Mouse (Mus musculus): ENCODE results near the gene Gipc3. TPM values are rescaled to one million over a fixed set of nuclear protein-coding genes. Genes with fewer than 3 reads are reported as not detected.

Gene Gipc3
- polyA plus RNA-seq, 1 experiment from 2014 or later: 0.07 TPM

DNA sequence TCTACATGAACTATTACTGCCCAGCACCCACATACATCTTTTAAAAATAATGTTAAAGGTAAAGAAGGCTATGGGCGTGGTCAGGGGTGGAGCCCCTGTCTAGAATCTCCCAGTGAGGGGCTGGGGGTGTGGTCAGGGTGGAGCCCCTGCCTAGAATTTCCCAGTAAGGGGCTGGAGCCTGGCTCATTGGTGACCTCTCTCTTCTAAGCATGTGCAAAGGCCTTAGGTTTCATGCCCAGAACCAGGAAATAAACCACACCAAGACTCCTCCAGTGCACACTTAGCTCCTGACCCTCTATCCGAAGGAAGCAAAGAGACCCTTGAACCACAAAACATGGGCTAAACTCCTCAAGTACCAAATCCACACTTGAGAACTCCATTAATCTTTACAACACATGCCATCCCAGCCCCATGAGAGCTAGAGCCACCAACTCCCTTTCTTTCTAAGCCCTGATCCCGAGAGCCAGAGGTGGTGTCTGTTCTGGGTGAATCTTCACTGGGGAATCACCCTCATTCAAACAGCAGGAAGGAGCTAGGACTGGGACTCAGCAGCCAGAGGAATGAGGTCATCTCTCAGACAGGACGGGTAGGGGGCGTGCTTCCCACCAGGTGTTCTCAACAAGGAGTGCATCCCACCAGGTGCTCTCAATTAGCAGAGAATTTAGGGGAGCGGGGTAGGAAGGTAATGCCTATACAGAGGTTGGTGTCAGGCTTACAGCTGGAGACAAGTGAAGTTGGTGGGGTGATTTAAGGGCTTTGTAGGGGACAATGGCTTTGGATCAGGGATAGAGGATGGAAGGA is 33.7 kb upstream of the Gipc3 start:
- no peak for DNase-seq (ENCODE audit: low spot score)
- H3K27ac ChIP-seq: peak overlapping the region; percentile 65

DNA sequence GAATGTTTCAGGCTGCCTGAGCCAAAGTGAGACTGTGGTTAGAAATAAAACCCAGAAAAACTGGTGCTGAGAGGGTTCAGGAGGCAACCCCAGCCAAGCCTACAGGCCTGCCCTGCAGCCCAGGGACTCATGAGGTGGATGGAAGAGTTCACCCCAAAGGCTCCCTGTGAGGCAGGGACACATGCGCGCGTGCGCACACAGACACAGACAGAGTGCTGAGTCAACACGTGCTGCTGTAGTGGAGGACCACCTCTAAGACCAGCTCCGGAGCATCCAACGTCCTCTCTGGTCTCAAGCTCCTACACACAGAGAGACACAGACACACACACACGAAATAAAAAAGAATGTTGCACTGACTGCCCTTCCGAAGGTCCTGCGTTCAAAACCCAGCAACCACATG is 32.3 kb upstream of the Gipc3 start:
- TF ChIP-seq CTCF (IDR thresholded peaks at IDR 0.05; ENCODE audit: low read depth): no peak
- WGBS: 95% methylated on average over 10 of the region's 10 CpGs
- Histone ChIP-seq H3K4me3 (replicated peaks; ENCODE audit: low read depth, low read length) (no peak overlapping the region), H3K27ac (no peak overlapping the region), H3K9ac (ENCODE audit: low read depth, low read length) (no peak overlapping the region), H3K4me2 (ENCODE audit: low read length) (no peak overlapping the region), H3K27me3 (ENCODE audit: insufficient read depth, low read length) (no peaks in the 10 kb centered on the region), H3K9me3 (replicated peaks; ENCODE audit: low read length) (no peaks in the 10 kb centered on the region), H3K36me3 (ENCODE audit: insufficient read depth, low read length) (peaks cover 32% of the 10 kb centered on the region), H3K4me1 (replicated peaks; ENCODE audit: insufficient read depth, low read length) (peaks cover 12% of the 10 kb centered on the region)
- ATAC-seq (replicated peaks; ENCODE audit: low FRiP score, low read depth) (no peak), DNase-seq (ENCODE audit: low spot score) (no peak)

More for the DNA sequence above, 33.7 kb upstream of the Gipc3 start:
- Histone ChIP-seq H3K9ac (ENCODE audit: low read depth, low read length) (peak overlapping the region; percentile 82; the same call in 1 of the 2 replicates), H3K9me3 (replicated peaks; ENCODE audit: low read length) (no peaks in the 10 kb centered on the region), H3K27me3 (ENCODE audit: insufficient read depth, low read length) (no peaks in the 10 kb centered on the region), H3K4me3 (replicated peaks; ENCODE audit: low read depth, low read length) (peak overlapping the region; percentile 77), H3K4me1 (replicated peaks; ENCODE audit: insufficient read depth, low read length) (peaks cover 12% of the 10 kb centered on the region), H3K36me3 (ENCODE audit: insufficient read depth, low read length) (peaks cover 18% of the 10 kb centered on the region; the same call in 1 of the 2 replicates), H3K4me2 (ENCODE audit: low read length) (peak overlapping the region; percentile 82)
- TF ChIP-seq CTCF (IDR thresholded peaks at IDR 0.05; ENCODE audit: low read depth): peak; percentile 34
- 29% methylated on average over 6 of the region's 6 CpGs for WGBS
- ATAC-seq (replicated peaks; ENCODE audit: low FRiP score, low read depth): no peak

DNA sequence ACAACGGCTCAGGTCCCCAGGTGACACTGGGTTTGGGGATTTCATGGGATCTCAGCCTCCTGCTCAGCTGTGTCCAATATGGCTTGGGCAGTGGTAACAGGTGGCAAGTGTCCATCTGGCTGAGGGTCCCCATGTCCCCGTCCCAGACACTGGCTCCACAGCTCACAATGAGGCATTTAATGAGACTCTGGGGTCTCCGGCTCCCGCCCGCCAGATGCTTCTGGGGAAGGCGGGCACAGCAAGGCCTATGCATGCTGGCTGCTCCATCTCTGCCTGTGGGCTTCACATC is 24.1 kb upstream of the Gipc3 start:
- Histone ChIP-seq H3K4me1 (replicated peaks; ENCODE audit: insufficient read depth, low read length) (peaks cover 18% of the 10 kb centered on the region), H3K4me2 (ENCODE audit: low read length) (no peak overlapping the region), H3K9me3 (replicated peaks; ENCODE audit: low read length) (no peaks in the 10 kb centered on the region), H3K4me3 (replicated peaks; ENCODE audit: low read depth, low read length) (no peak overlapping the region), H3K9ac (ENCODE audit: low read depth, low read length) (no peak overlapping the region), H3K36me3 (ENCODE audit: insufficient read depth, low read length) (peaks cover 50% of the 10 kb centered on the region), H3K27me3 (ENCODE audit: insufficient read depth, low read length) (no peaks in the 10 kb centered on the region), H3K27ac (no peak overlapping the region)
- 85% methylated on average over 6 of the region's 6 CpGs for WGBS
- no peak for ATAC-seq (replicated peaks; ENCODE audit: low FRiP score, low read depth)
- DNase-seq (ENCODE audit: low spot score): no peak
- no peak for TF ChIP-seq CTCF (IDR thresholded peaks at IDR 0.05; ENCODE audit: low read depth)

DNA sequence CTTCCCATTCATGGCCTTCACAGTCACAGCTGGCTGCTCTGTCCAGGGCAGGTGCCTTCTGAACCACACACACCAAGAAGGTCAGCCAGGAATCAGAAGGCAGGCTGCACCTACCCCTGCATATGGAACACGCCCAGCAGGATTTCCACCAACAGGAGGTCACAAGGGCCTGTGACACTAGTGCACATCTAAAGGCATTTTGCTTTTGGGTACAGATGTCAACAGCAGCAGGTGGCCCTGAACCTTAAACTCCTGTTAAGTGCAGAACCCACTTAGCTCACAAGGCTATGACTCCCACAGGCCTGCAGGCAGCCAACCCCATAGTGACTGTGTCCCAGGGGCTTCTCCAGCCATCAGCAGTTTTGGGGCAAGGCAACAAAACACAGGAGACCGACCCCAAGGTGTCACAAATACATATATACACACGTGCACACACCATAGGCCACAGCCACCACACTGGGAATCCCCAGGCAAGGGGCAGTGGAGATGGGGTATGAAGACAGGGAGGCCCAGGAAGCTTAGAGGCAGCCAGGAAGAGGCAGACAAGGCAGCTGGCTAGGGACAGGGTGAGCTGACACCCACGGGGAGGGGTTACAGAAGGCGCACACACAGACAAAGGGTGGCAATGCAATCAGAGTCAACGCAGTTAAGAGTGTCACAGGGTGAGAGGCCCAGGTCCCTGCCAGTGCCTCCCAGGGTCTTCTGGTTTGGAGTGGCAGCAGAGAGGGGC is 23.6 kb upstream of the Gipc3 start:
- ATAC-seq (replicated peaks; ENCODE audit: low FRiP score, low read depth): peak; percentile 19; the same call in 1 of the 2 replicates
- WGBS: 72% methylated on average over 6 of the region's 6 CpGs
- DNase-seq (ENCODE audit: low spot score): no peak
- no peak overlapping the region for H3K9ac ChIP-seq (ENCODE audit: low read depth, low read length)
- TF ChIP-seq CTCF (IDR thresholded peaks at IDR 0.05; ENCODE audit: low read depth): no peak
- H3K27ac ChIP-seq: no peak overlapping the region
- H3K36me3 ChIP-seq (ENCODE audit: insufficient read depth, low read length): peaks cover 49% of the 10 kb centered on the region
- H3K9me3 ChIP-seq (replicated peaks; ENCODE audit: low read length): no peaks in the 10 kb centered on the region
- no peak overlapping the region for H3K4me3 ChIP-seq (replicated peaks; ENCODE audit: low read depth, low read length)
- peaks cover 18% of the 10 kb centered on the region for H3K4me1 ChIP-seq (replicated peaks; ENCODE audit: insufficient read depth, low read length)
- H3K4me2 ChIP-seq (ENCODE audit: low read length): no peak overlapping the region
- H3K27me3 ChIP-seq (ENCODE audit: insufficient read depth, low read length): no peaks in the 10 kb centered on the region

DNA sequence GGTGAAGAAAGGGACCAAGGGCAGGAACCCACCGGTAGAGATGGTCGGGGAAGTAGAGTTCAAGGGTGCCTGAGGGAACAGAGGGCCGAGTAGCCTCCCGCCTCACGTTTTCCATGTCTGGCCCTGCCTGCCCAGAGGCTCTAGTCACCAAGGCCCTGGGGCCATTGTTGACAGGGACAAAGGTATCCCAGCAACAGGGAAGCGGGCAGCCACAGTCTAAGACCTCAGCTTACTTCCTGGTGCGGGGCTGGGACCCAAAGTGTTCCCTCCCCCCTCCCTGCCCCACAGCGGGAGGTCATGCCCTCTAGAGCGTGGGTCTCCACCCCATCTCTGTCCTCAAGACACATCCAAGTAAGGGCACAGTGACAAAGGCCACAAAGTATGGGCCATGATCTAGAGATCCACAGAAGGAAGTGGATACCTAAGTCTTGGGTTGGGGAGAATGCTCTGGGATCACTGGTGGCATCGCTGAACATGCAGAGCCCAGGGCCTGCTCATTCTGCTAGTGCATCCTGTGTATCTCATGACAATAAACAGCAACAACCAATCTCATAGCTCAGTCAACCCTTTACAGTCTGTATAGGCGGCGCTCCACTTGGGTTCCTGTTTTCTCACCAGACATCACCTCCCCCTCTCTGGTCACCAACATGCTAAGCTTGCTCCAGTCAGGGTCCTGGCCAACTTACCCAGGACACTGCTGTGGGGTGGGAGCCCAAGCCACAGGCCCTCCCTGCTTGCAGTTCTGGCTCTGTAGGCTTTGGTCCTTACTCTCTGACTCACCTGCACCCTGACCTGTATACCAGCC is 22.8 kb upstream of the Gipc3 start, which contains the start of gene 4930404N11Rik:
4930404N11Rik (minus strand) TSS at position 145 of the 805 bp plus-strand sequence.
- Histone ChIP-seq H3K27ac (no peak within 1 kb of the TSS), H3K27me3 (ENCODE audit: insufficient read depth, low read length) (no peaks in the 10 kb centered on the region), H3K9ac (ENCODE audit: low read depth, low read length) (peak within 1 kb of the TSS; percentile 39; the same call in 1 of the 2 replicates), H3K36me3 (ENCODE audit: insufficient read depth, low read length) (peaks cover 41% of the 10 kb centered on the region), H3K4me2 (ENCODE audit: low read length) (peak within 1 kb of the TSS; percentile 52), H3K4me1 (replicated peaks; ENCODE audit: insufficient read depth, low read length) (peaks cover 18% of the 10 kb centered on the region), H3K9me3 (replicated peaks; ENCODE audit: low read length) (no peaks in the 10 kb centered on the region), H3K4me3 (replicated peaks; ENCODE audit: low read depth, low read length) (no peak within 1 kb of the TSS; the same call in 1 of the 2 replicates)
- no peak; the same call in 1 of the 2 replicates for ATAC-seq (replicated peaks; ENCODE audit: low FRiP score, low read depth)
- 45% methylated on average over 12 of the region's 12 CpGs for WGBS
- DNase-seq (ENCODE audit: low spot score): no peak
- no peak for TF ChIP-seq CTCF (IDR thresholded peaks at IDR 0.05; ENCODE audit: low read depth)

DNA sequence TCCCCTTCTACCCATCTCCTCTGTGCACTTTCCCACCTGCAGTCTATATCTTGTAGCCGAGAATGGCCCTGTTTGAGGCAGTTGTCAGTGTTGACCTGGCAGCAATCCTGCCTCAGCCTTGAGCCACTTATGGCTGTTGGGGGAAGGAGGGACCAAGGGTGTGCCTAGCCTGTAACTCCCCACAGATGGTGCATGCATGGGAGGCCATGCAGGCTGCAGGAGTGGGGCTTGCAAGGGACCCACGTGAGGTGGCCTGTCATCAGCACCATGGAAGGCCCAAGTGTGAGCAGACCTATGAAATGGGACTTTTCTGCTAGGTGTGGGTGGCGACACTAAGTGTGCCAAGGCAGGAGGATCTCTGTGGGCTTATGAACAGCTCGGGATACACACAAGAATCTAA is 22.0 kb upstream of the Gipc3 start:
- H3K9ac ChIP-seq (ENCODE audit: low read depth, low read length): peak overlapping the region; percentile 39; the same call in 1 of the 2 replicates
- peaks cover 34% of the 10 kb centered on the region for H3K36me3 ChIP-seq (ENCODE audit: insufficient read depth, low read length)
- no peak for TF ChIP-seq CTCF (IDR thresholded peaks at IDR 0.05; ENCODE audit: low read depth)
- H3K27ac ChIP-seq: no peak overlapping the region
- H3K4me1 ChIP-seq (replicated peaks; ENCODE audit: insufficient read depth, low read length): peaks cover 18% of the 10 kb centered on the region
- H3K9me3 ChIP-seq (replicated peaks; ENCODE audit: low read length): no peaks in the 10 kb centered on the region
- 42% methylated on average over 4 of the region's 4 CpGs for WGBS
- no peaks in the 10 kb centered on the region for H3K27me3 ChIP-seq (ENCODE audit: insufficient read depth, low read length)
- DNase-seq (ENCODE audit: low spot score): no peak
- H3K4me2 ChIP-seq (ENCODE audit: low read length): peak overlapping the region; percentile 52; the same call in 1 of the 2 replicates
- H3K4me3 ChIP-seq (replicated peaks; ENCODE audit: low read depth, low read length): no peak overlapping the region
- ATAC-seq (replicated peaks; ENCODE audit: low FRiP score, low read depth): no peak
